In genomic region chr2:33795001-33795580, GRCm38 (mm10) we compare ENCODE assay signal across 11 mouse cellular contexts.
DNase-seq lines count a peak whose midpoint lies in the region; ATAC-seq and TF ChIP-seq lines count a peak whose summit lies in the region.
"Had no signal": no experiment of that assay in that cellular context is flagged by ENCODE, and none has a peak within 500 bp of the region (broad histone marks: within the 10 kb centered on the region; RNA-seq: fewer than 3 reads in every experiment).

No protein-coding gene starts in this region.

- no peaks in the 10 kb centered on the region for H3K9me3 ChIP-seq in limb, embryonic 14.5 days (ENCODE audit: control insufficient read depth, low read length)
- no peaks in the 10 kb centered on the region for H3K9me3 ChIP-seq in lung, postnatal 0 days (ENCODE audit: low read length)
- H3K9me3 ChIP-seq: neural tube, embryonic 12.5 days had no signal

- no peaks in the 10 kb centered on the region for H3K27me3 ChIP-seq in limb, embryonic 14.5 days (ENCODE audit: control insufficient read depth, insufficient read depth, low read length)
- H3K27me3 ChIP-seq in lung, postnatal 0 days (replicated peaks; ENCODE audit: insufficient read depth, low read length), result no peaks in the 10 kb centered on the region
- H3K27me3 ChIP-seq: neural tube, embryonic 12.5 days had no signal

- no peak for TF ChIP-seq CTCF in lung, postnatal 0 days (IDR thresholded peaks at IDR 0.05)

- 80% methylated on average over 7 of the region's 7 CpGs for WGBS in limb, embryonic 14.5 days
- 91% methylated on average over 7 of the region's 7 CpGs for WGBS in lung, postnatal 0 days

- no peak for TF ChIP-seq POLR2A in limb, embryonic 14.5 days (IDR thresholded peaks at IDR 0.05; ENCODE audit: borderline replicate concordance, extremely low read depth, insufficient read depth, insufficient read length)

- H3K36me3 ChIP-seq in limb, embryonic 14.5 days (ENCODE audit: control insufficient read depth, insufficient read depth, low read length), result peaks cover 13% of the 10 kb centered on the region
- H3K36me3 ChIP-seq in lung, postnatal 0 days (ENCODE audit: insufficient read depth, low read length), result no peaks in the 10 kb centered on the region

- H3K4me2 ChIP-seq in limb, embryonic 14.5 days (replicated peaks; ENCODE audit: low read depth, low read length, severe bottlenecking), result 0 out of 2 replicates have a peak overlapping the region, but pooled peaks have one; percentile 13
- H3K4me2 ChIP-seq in lung, postnatal 0 days (replicated peaks; ENCODE audit: low read depth, low read length), result no peak overlapping the region
- H3K4me2 ChIP-seq: neural tube, embryonic 12.5 days had no signal

- H3K4me1 ChIP-seq in limb, embryonic 14.5 days (ENCODE audit: control insufficient read depth, insufficient read depth, low read length), result peaks cover 15% of the 10 kb centered on the region
- no peaks in the 10 kb centered on the region for H3K4me1 ChIP-seq in lung, postnatal 0 days (ENCODE audit: insufficient read depth, low read depth, low read length)

- H3K9ac ChIP-seq in limb, embryonic 14.5 days (ENCODE audit: low read depth, low read length, severe bottlenecking), result 0 out of 2 replicates have a peak overlapping the region, but pooled peaks have one; percentile 21
- no peak overlapping the region for H3K9ac ChIP-seq in lung, postnatal 0 days (replicated peaks; ENCODE audit: low read depth)
- H3K9ac ChIP-seq: neural tube, embryonic 12.5 days had no signal

- H3K4me3 ChIP-seq in limb, embryonic 14.5 days (replicated peaks; ENCODE audit: low read length), result no peak overlapping the region
- no peak overlapping the region for H3K4me3 ChIP-seq in lung, postnatal 0 days (ENCODE audit: low read depth, low read length)
- H3K4me3 ChIP-seq: neural tube, embryonic 12.5 days had no signal

- TF ChIP-seq EP300 in lung, postnatal 0 days (IDR thresholded peaks at IDR 0.05), result no peak

- peak overlapping the region; percentile 21; the same call in 1 of the 2 replicates for H3K27ac ChIP-seq in limb, embryonic 14.5 days (replicated peaks; ENCODE audit: low read depth, low read length)
- no peak overlapping the region for H3K27ac ChIP-seq in lung, postnatal 0 days (ENCODE audit: low read length)
- H3K27ac ChIP-seq: neural tube, embryonic 12.5 days had no signal

- peak; percentile 76 for ATAC-seq in frontal cortex, adult (ENCODE audit: low TSS enrichment)
- ATAC-seq in limb, embryonic 14.5 days (ENCODE audit: low FRiP score, low read depth), result no peak
- ATAC-seq in lung, postnatal 0 days, result no peak

- DNase-seq in frontal cortex, postnatal 10 days (ENCODE audit: low spot score in 2 of 2), result no peak
- peak; percentile 55 for DNase-seq in thymus, postnatal 4 days
- no peak for DNase-seq in thymus, postnatal 36 days
- DNase-seq in limb, embryonic 14.5 days (ENCODE audit: low spot score), result no peak
- DNase-seq in lung, postnatal 0 days (ENCODE audit: low spot score), result no peak
- DNase-seq in heart, adult 11 months, result no peak
- DNase-seq in heart, adult 8-10 months (ENCODE audit: low spot score), result no peak
- DNase-seq: adrenal gland, postnatal 14 days; kidney, postnatal 25 days had no signal
